17 mouse cellular contexts compared by ENCODE assay signal in the genomic region with DNA sequence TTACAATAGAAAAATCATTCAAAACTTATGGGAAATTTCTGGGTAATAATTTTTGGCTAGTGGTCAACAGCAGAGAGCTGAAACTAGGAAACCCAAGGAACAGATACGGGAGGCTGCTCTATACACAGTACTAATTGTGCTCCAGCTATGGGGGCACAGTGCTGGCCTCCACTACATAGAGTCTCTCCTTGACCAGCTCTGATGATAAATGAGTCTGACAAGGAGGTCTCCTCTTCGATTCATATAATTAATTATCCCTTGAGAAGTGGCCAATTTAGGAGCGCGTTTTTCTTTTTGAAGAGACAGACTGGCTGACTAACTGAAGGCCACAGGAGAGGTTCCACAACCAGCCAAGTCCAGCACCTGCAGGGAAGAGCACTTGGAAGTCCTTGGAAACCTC.
DNase-seq lines count a peak whose midpoint lies in the region; ATAC-seq and TF ChIP-seq lines count a peak whose summit lies in the region.
"Had no signal": no experiment of that assay in that cellular context is flagged by ENCODE, and none has a peak within 500 bp of the region (broad histone marks: within the 10 kb centered on the region; RNA-seq: fewer than 3 reads in every experiment).

No protein-coding gene starts in this region.

- H3K27me3 ChIP-seq in forebrain, embryonic 10.5 days (ENCODE audit: poor library complexity, severe bottlenecking) = no peaks in the 10 kb centered on the region
- H3K27me3 ChIP-seq in forebrain, postnatal 0 days (ENCODE audit: insufficient read depth, low read length) = no peaks in the 10 kb centered on the region
- H3K27me3 ChIP-seq in neural tube, embryonic 11.5 days (ENCODE audit: control insufficient read depth, insufficient read depth, low read length) = no peaks in the 10 kb centered on the region
- H3K27me3 ChIP-seq in hindbrain, embryonic 16.5 days (replicated peaks; ENCODE audit: control insufficient read depth, insufficient read depth, low read length) = no peaks in the 10 kb centered on the region

- no peak for TF ChIP-seq CTCF in forebrain, postnatal 0 days (IDR thresholded peaks at IDR 0.05; ENCODE audit: low read depth)

- WGBS in forebrain, embryonic 10.5 days = 58% methylated on average over 4 of the region's 4 CpGs
- WGBS in forebrain, postnatal 0 days = 36% methylated on average over 4 of the region's 4 CpGs
- 32% methylated on average over 4 of the region's 4 CpGs for WGBS in neural tube, embryonic 11.5 days
- WGBS in hindbrain, embryonic 16.5 days = 26% methylated on average over 4 of the region's 4 CpGs

- no peak overlapping the region for H3K9ac ChIP-seq in forebrain, postnatal 0 days
- H3K9ac ChIP-seq in neural tube, embryonic 11.5 days (ENCODE audit: low read length) = no peak overlapping the region
- H3K9ac ChIP-seq in hindbrain, embryonic 16.5 days (ENCODE audit: low read depth, low read length) = no peak overlapping the region
- H3K9ac ChIP-seq: limb, embryonic 12.5 days; liver, embryonic 14.5 days had no signal

- H3K36me3 ChIP-seq in forebrain, embryonic 10.5 days (replicated peaks) = peaks cover 36% of the 10 kb centered on the region
- no peaks in the 10 kb centered on the region for H3K36me3 ChIP-seq in forebrain, postnatal 0 days (ENCODE audit: insufficient read depth)
- no peaks in the 10 kb centered on the region for H3K36me3 ChIP-seq in neural tube, embryonic 11.5 days (ENCODE audit: control insufficient read depth, insufficient read depth, low read length)
- no peaks in the 10 kb centered on the region for H3K36me3 ChIP-seq in hindbrain, embryonic 16.5 days (ENCODE audit: control insufficient read depth, insufficient read depth, low read length)
- H3K36me3 ChIP-seq: limb, embryonic 12.5 days had no signal

- 0 out of 2 replicates have a peak overlapping the region, but pooled peaks have one; percentile 28 for H3K4me3 ChIP-seq in forebrain, embryonic 10.5 days
- H3K4me3 ChIP-seq in forebrain, postnatal 0 days (ENCODE audit: low read depth, low read length) = no peak overlapping the region
- H3K4me3 ChIP-seq in neural tube, embryonic 11.5 days (ENCODE audit: low read depth, low read length) = no peak overlapping the region
- H3K4me3 ChIP-seq in hindbrain, embryonic 16.5 days (ENCODE audit: low read length) = no peak overlapping the region
- H3K4me3 ChIP-seq: limb, embryonic 12.5 days; megakaryocyte, embryonic 14.5 days had no signal

- no peak overlapping the region for H3K4me2 ChIP-seq in forebrain, postnatal 0 days (ENCODE audit: low read depth)
- H3K4me2 ChIP-seq in neural tube, embryonic 11.5 days (ENCODE audit: low read depth) = no peak overlapping the region; the same call in 1 of the 2 replicates
- no peak overlapping the region for H3K4me2 ChIP-seq in hindbrain, embryonic 16.5 days (ENCODE audit: low read length)

- no peak for DNase-seq in forebrain, embryonic 10.5 days (ENCODE audit: extremely low spot score, low spot score)
- DNase-seq in forebrain, postnatal 0 days = no peak
- no peak for DNase-seq in neural tube, embryonic 11.5 days (ENCODE audit: low spot score)
- no peak for DNase-seq in neural tube, embryonic 10.5 days (ENCODE audit: extremely low spot score, low spot score)
- DNase-seq in heart, postnatal 10 days = no peak
- no peak for DNase-seq in left cerebral cortex, adult 18-20 months (ENCODE audit: low spot score in 2 of 2)
- DNase-seq in heart, postnatal 36 days = no peak
- DNase-seq: cerebellum, postnatal 36 days; gastrocnemius, postnatal 36 days; kidney, adult 2 months; right cerebral cortex, adult 18-20 months; thymus, postnatal 25 days had no signal

- no peaks in the 10 kb centered on the region for H3K9me3 ChIP-seq in forebrain, embryonic 10.5 days
- no peaks in the 10 kb centered on the region for H3K9me3 ChIP-seq in forebrain, postnatal 0 days (ENCODE audit: low read length)
- H3K9me3 ChIP-seq in neural tube, embryonic 11.5 days (ENCODE audit: control insufficient read depth, low read length) = no peaks in the 10 kb centered on the region
- no peaks in the 10 kb centered on the region for H3K9me3 ChIP-seq in hindbrain, embryonic 16.5 days (ENCODE audit: control insufficient read depth, low read length)
- H3K9me3 ChIP-seq: limb, embryonic 12.5 days; megakaryocyte, embryonic 14.5 days had no signal

- no peak for ATAC-seq in forebrain, postnatal 0 days
- ATAC-seq in neural tube, embryonic 11.5 days (ENCODE audit: insufficient read depth, low FRiP score, low TSS enrichment) = 0 out of 2 replicates have a peak, but pooled peaks have one; percentile 49
- peak; percentile 41; the same call in 1 of the 2 replicates for ATAC-seq in hindbrain, embryonic 16.5 days
- ATAC-seq: activated CD4-positive, CD25-positive, alpha-beta regulatory T cell, adult 4 months had no signal

- H3K27ac ChIP-seq in forebrain, embryonic 10.5 days = peak overlapping the region; percentile 84
- H3K27ac ChIP-seq in forebrain, postnatal 0 days (ENCODE audit: low read depth, low read length) = no peak overlapping the region
- H3K27ac ChIP-seq in neural tube, embryonic 11.5 days (ENCODE audit: low read depth, low read length) = no peak overlapping the region
- peak overlapping the region; percentile 60 for H3K27ac ChIP-seq in hindbrain, embryonic 16.5 days (ENCODE audit: low read depth, low read length)
- H3K27ac ChIP-seq: limb, embryonic 12.5 days; liver, embryonic 14.5 days had no signal

- intact Hi-C loops in heart, postnatal 10 days (cut with DNase I) = no loop called here
- intact Hi-C loops in heart, postnatal 36 days (cut with DNase I) = no loop called here

- H3K4me1 ChIP-seq in forebrain, embryonic 10.5 days = peaks cover 52% of the 10 kb centered on the region
- peaks cover 18% of the 10 kb centered on the region for H3K4me1 ChIP-seq in forebrain, postnatal 0 days (ENCODE audit: insufficient read depth)
- H3K4me1 ChIP-seq in neural tube, embryonic 11.5 days (ENCODE audit: control insufficient read depth, insufficient read depth, low read length) = peaks cover 23% of the 10 kb centered on the region
- H3K4me1 ChIP-seq in hindbrain, embryonic 16.5 days (ENCODE audit: control insufficient read depth, insufficient read depth, low read depth, low read length) = peaks cover 21% of the 10 kb centered on the region
- H3K4me1 ChIP-seq: megakaryocyte, embryonic 14.5 days had no signal

Comparison
In these comparisons a context has a peak if more than half of its experiments do, and no peak if none do; other contexts are left out.
1. H3K27ac ChIP-seq: peak in forebrain, embryonic 10.5 days (single experiment) and hindbrain, embryonic 16.5 days (single experiment); none in forebrain, postnatal 0 days (single experiment) and neural tube, embryonic 11.5 days (single experiment).